Mouse (Mus musculus): ENCODE measurements at regions not wholly inside any gene's neighbourhood (a gene's known extent, or its start where the extent isn't known, plus 50 kb on each side); places are given as distances from the start of the nearest gene placed in this dataset.

DNA sequence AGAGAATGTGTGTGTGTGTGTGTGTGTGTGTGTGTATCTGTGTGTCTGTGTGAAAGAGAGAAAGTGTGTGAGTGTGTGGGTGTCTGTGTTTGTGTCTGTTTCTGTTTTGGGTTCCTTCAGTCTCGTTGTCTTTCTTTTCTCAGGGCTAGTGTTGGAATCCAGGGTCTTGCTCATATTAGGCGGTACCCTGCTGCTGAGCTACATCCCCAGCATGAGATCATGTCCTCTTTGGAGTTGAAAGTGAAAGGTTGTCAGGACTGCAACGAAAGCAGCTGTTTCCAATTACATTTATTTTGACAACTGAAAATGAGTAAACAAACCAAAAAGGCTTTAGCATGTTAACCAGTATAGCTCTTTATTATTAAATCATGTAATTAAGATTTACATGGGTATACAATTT lies 58.3 kb upstream of the Pnpt1 start:
- TF ChIP-seq CTCF (IDR thresholded peaks at IDR 0.05; ENCODE audit: low read depth): no peak
- TF ChIP-seq EP300 (optimal IDR thresholded peaks at IDR 0.05): no peak

Data from stomach, postnatal 0 days (tissue).